Mouse (Mus musculus) MEL (cell line): ENCODE results near the gene Emg1. TPM values are rescaled to one million over a fixed set of nuclear protein-coding genes. Genes with fewer than 3 reads are reported as not detected.

Source experiments
- DNase-seq: peaks from one replicate; pipeline ENCODE4 v3.0.0; 2011; ENCODE audit warnings: low read depth, low spot score
- H3K27ac ChIP-seq: 2 replicates; pipeline ENCODE4 v1.5.1; 2012; ENCODE audit warnings: low read depth, mild to moderate bottlenecking, control low read depth, low read length, moderate library complexity; ENCODE audit not compliant: control insufficient read depth
- H3K27me3 ChIP-seq, 2 experiments: fragments of 150-350 bp in 1 of 2; sonication (generic) in 1 of 2; 2 replicates each; pipeline ENCODE4 v1.6.1; 2012; ENCODE audit warnings: low read length in 2 of 2, mild to moderate bottlenecking in 2 of 2, improper control_type of control experiment in 1 of 2, moderate library complexity in 1 of 2; ENCODE audit not compliant: insufficient read depth in 2 of 2, control insufficient read depth in 1 of 2
- H3K36me3 ChIP-seq, 2 experiments: 2 replicates each; pipeline ENCODE4 v1.6.1; 2012 to 2014; ENCODE audit warnings: low read length in 2 of 2, improper control_type of control experiment in 1 of 2, inconsistent platforms in 1 of 2, mild to moderate bottlenecking in 1 of 2; ENCODE audit not compliant: insufficient read depth in 2 of 2, control insufficient read depth in 1 of 2
- H3K4me1 ChIP-seq, 2 experiments: fragments of 150-350 bp in 1 of 2; sonication (generic) in 1 of 2; 2 replicates each; pipeline ENCODE4 v1.6.1; 2012; ENCODE audit warnings: low read length in 2 of 2, improper control_type of control experiment in 1 of 2, mild to moderate bottlenecking in 1 of 2; ENCODE audit not compliant: insufficient read depth in 2 of 2, control insufficient read depth in 1 of 2
- H3K4me3 ChIP-seq, 2 experiments: fragments of 150-350 bp in 1 of 2; sonication (generic) in 1 of 2; 2 replicates each; pipeline ENCODE4 v1.5.1; 2012; ENCODE audit warnings: low read depth in 2 of 2, low read length in 2 of 2, mild to moderate bottlenecking in 2 of 2, moderate library complexity in 2 of 2, control low read depth in 1 of 2, improper control_type of control experiment in 1 of 2; ENCODE audit not compliant: control insufficient read depth in 1 of 2, insufficient read depth in 1 of 2
- H3K79me2 ChIP-seq: 2 replicates; pipeline ENCODE4 v1.6.1; 2012; ENCODE audit warnings: mild to moderate bottlenecking, low read length, moderate library complexity; ENCODE audit not compliant: control insufficient read depth, poor library complexity, insufficient read depth
- H3K9ac ChIP-seq: 2 replicates; pipeline ENCODE4 v1.6.1; 2012; ENCODE audit warnings: low read depth, mild to moderate bottlenecking, control low read depth, low read length, moderate library complexity; ENCODE audit not compliant: control insufficient read depth, poor library complexity, severe bottlenecking
- H3K9me3 ChIP-seq: fragments of 150-350 bp; sonication (generic); replicated peaks from 2 replicates; pipeline ENCODE4 v1.6.1; 2012; ENCODE audit warnings: mild to moderate bottlenecking, low read length, improper control_type of control experiment, moderate library complexity; ENCODE audit not compliant: insufficient read depth
- BHLHE40 ChIP-seq: IDR thresholded peaks from 2 replicates; pipeline ENCODE4 v1.6.1; 2012; ENCODE audit warnings: low read depth, mild to moderate bottlenecking, inconsistent platforms, low read length, improper control_type of control experiment, borderline replicate concordance
- CHD1 ChIP-seq: IDR thresholded peaks from 2 replicates; pipeline ENCODE4 v1.6.1; 2012; ENCODE audit warnings: low read depth, mild to moderate bottlenecking, inconsistent platforms, low read length, improper control_type of control experiment
- CHD2 ChIP-seq: IDR thresholded peaks from 2 replicates; pipeline ENCODE4 v1.6.1; 2011; ENCODE audit warnings: low read length, improper control_type of control experiment
- E2F4 ChIP-seq: IDR thresholded peaks from 2 replicates; pipeline ENCODE4 v1.6.1; 2011; ENCODE audit warnings: low read depth, low read length, improper control_type of control experiment, borderline replicate concordance
- ELF1 ChIP-seq: IDR thresholded peaks from 2 replicates; pipeline ENCODE4 v1.6.1; 2014; ENCODE audit warnings: low read depth, mild to moderate bottlenecking, inconsistent platforms, low read length, improper control_type of control experiment, moderate library complexity
- EP300 ChIP-seq, 2 experiments: IDR thresholded peaks; 2 replicates each; pipeline ENCODE4 v1.6.1; 2011; ENCODE audit warnings: improper control_type of control experiment in 2 of 2, low read length in 2 of 2, low read depth in 1 of 2, mild to moderate bottlenecking in 1 of 2
- ETS1 ChIP-seq: IDR thresholded peaks from 2 replicates; pipeline ENCODE4 v1.6.1; 2012; ENCODE audit warnings: low read depth, mild to moderate bottlenecking, inconsistent platforms, low read length, improper control_type of control experiment, moderate library complexity
- GATA1 ChIP-seq: IDR thresholded peaks from 2 replicates; pipeline ENCODE4 v1.6.1; 2011; ENCODE audit warnings: low read depth, low read length, improper control_type of control experiment
- HCFC1 ChIP-seq: IDR thresholded peaks from 2 replicates; pipeline ENCODE4 v1.6.1; 2012; ENCODE audit warnings: low read depth, mild to moderate bottlenecking, inconsistent platforms, low read length, improper control_type of control experiment, moderate library complexity
- JUND ChIP-seq: IDR thresholded peaks from 2 replicates; pipeline ENCODE4 v1.6.1; 2011; ENCODE audit warnings: low read depth, mild to moderate bottlenecking, improper control_type of control experiment, low read length
- KAT2A ChIP-seq: conservative IDR thresholded peaks from 2 replicates; pipeline ENCODE4 v1.6.1; 2012; ENCODE audit warnings: low read depth, low read length, improper control_type of control experiment, inconsistent platforms
- MAX ChIP-seq: IDR thresholded peaks from 2 replicates; pipeline ENCODE4 v1.6.1; 2011; ENCODE audit warnings: low read length, improper control_type of control experiment
- MAZ ChIP-seq: IDR thresholded peaks from 2 replicates; pipeline ENCODE4 v1.6.1; 2012; ENCODE audit warnings: low read depth, mild to moderate bottlenecking, inconsistent platforms, low read length, improper control_type of control experiment
- MEF2A ChIP-seq: IDR thresholded peaks from 2 replicates; pipeline ENCODE4 v1.6.1; 2014; ENCODE audit warnings: low read depth, mild to moderate bottlenecking, inconsistent platforms, low read length, improper control_type of control experiment; ENCODE audit not compliant: poor library complexity, insufficient replicate concordance, severe bottlenecking; ENCODE audit errors: extremely low read depth
- MYC ChIP-seq: IDR thresholded peaks from 2 replicates; pipeline ENCODE4 v1.6.1; 2011; ENCODE audit warnings: low read depth, mild to moderate bottlenecking, low read length, improper control_type of control experiment, moderate library complexity
- POLR2A ChIP-seq, 2 experiments: IDR thresholded peaks; 2 replicates each; pipeline ENCODE4 v1.6.1; 2011 to 2012; ENCODE audit warnings: low read length in 2 of 2, mild to moderate bottlenecking in 2 of 2, control low read depth in 1 of 2, improper control_type of control experiment in 1 of 2, low read depth in 1 of 2, moderate library complexity in 1 of 2; ENCODE audit not compliant: control insufficient read depth in 1 of 2, insufficient read depth in 1 of 2, poor library complexity in 1 of 2
- POLR2AphosphoS2 ChIP-seq: IDR thresholded peaks from 2 replicates; pipeline ENCODE4 v1.6.1; 2011; ENCODE audit warnings: low read length, improper control_type of control experiment
- RAD21 ChIP-seq: IDR thresholded peaks from 2 replicates; pipeline ENCODE4 v1.6.1; 2011; ENCODE audit warnings: mild to moderate bottlenecking, low read depth, low read length, improper control_type of control experiment
- RCOR1 ChIP-seq: IDR thresholded peaks from 2 replicates; pipeline ENCODE4 v1.6.1; 2012; ENCODE audit warnings: low read depth, mild to moderate bottlenecking, inconsistent platforms, low read length, improper control_type of control experiment
- SIN3A ChIP-seq: IDR thresholded peaks from 2 replicates; pipeline ENCODE4 v1.6.1; 2012; ENCODE audit warnings: low read length, improper control_type of control experiment, inconsistent platforms
- SMC3 ChIP-seq: IDR thresholded peaks from 2 replicates; pipeline ENCODE4 v1.6.1; 2011; ENCODE audit warnings: low read depth, low read length, improper control_type of control experiment
- TAL1 ChIP-seq: IDR thresholded peaks from 2 replicates; pipeline ENCODE4 v1.6.1; 2012; ENCODE audit warnings: mild to moderate bottlenecking, inconsistent platforms, low read length, moderate library complexity, mixed read lengths
- TBP ChIP-seq: IDR thresholded peaks from 2 replicates; pipeline ENCODE4 v1.8.0; 2011; ENCODE audit warnings: low read depth, low read length, improper control_type of control experiment
- TCF12 ChIP-seq: IDR thresholded peaks from 2 replicates; pipeline ENCODE4 v1.6.1; 2014; ENCODE audit warnings: low read depth, mild to moderate bottlenecking, inconsistent platforms, low read length, improper control_type of control experiment, moderate library complexity
- UBTF ChIP-seq: IDR thresholded peaks from 2 replicates; pipeline ENCODE4 v1.6.1; 2012; ENCODE audit warnings: low read depth, mild to moderate bottlenecking, inconsistent platforms, low read length, improper control_type of control experiment, moderate library complexity, borderline replicate concordance; ENCODE audit not compliant: insufficient read depth
- USF1 ChIP-seq: IDR thresholded peaks from 2 replicates; pipeline ENCODE4 v1.6.1; 2014; ENCODE audit warnings: low read depth, mild to moderate bottlenecking, inconsistent platforms, low read length, improper control_type of control experiment, moderate library complexity
- ZC3H11A ChIP-seq: IDR thresholded peaks from 2 replicates; pipeline ENCODE4 v1.6.1; 2012; ENCODE audit warnings: low read depth, mild to moderate bottlenecking, inconsistent platforms, low read length, improper control_type of control experiment
- ZKSCAN1 ChIP-seq: IDR thresholded peaks from 2 replicates; pipeline ENCODE4 v1.6.1; 2012; ENCODE audit warnings: low read depth, mild to moderate bottlenecking, inconsistent platforms, low read length, improper control_type of control experiment, moderate library complexity
- ZMIZ1 ChIP-seq: IDR thresholded peaks from 2 replicates; pipeline ENCODE4 v1.6.1; 2012; ENCODE audit warnings: low read depth, mild to moderate bottlenecking, inconsistent platforms, low read length, improper control_type of control experiment, moderate library complexity
- ZNF384 ChIP-seq: IDR thresholded peaks from 2 replicates; pipeline ENCODE4 v1.6.1; 2012; ENCODE audit warnings: low read depth, mild to moderate bottlenecking, inconsistent platforms, low read length, improper control_type of control experiment
- polyA plus RNA-seq, 2 experiments: library from polyadenylated mRNA; stranded (reverse) in 1 of 2; unstranded in 1 of 2; fragments of >175 nt in 1 of 2; fragments of >200 nt in 1 of 2; gene quantifications; 2 replicates each; pipeline versions ENCODE4 v1.2.1 to v1.2.4; 2012; ENCODE audit warnings: low replicate concordance in 2 of 2, low read depth in 1 of 2; ENCODE audit not compliant: insufficient read length in 2 of 2, insufficient read depth in 1 of 2, missing spikeins in 1 of 2
- total RNA-seq: library from RNA; depleted of rRNA; stranded (reverse); fragments of 300-350 nt; gene quantifications from 2 replicates; pipeline ENCODE4 v1.2.3, GENCODE M21; 2012

Gene Emg1
- total and polyA plus RNA-seq, 3 experiments = 346 to 391 TPM; not detected in 1

DNA sequence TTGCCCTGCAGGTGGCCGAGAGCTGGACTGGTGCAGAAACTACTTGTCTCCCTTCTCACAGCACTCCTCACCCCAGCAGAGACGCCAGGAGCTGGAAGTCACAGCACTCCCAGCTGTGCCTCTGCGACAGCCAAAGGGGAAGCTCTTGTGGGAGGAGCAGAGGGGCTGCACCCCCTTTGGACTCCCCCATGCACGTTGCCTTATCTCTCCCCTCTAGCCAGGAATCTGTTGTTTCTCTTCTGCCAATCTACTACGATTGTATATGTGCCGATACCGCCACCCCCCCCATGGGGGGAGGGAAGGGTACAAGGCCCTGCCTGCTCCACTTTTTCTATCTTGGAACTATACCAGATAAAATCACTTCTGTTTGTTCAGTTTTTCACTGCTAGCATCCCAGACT lies 8.2 kb downstream of the Emg1 start:
- Histone ChIP-seq H3K4me1 (peaks cover 0 to 5% of the 10 kb centered on the region in 2 experiments; a peak in 3 of 4 replicates), H3K4me3 (no peak overlapping the region), H3K9me3 (no peaks in the 10 kb centered on the region), H3K27ac (no peak overlapping the region), H3K9ac (no peak overlapping the region), H3K27me3 (no peaks in the 10 kb centered on the region), H3K36me3 (peaks cover 12 to 19% of the 10 kb centered on the region in 2 experiments), H3K79me2 (peaks cover 24% of the 10 kb centered on the region)
- DNase-seq = peak; percentile 66
- TF ChIP-seq SIN3A (peak; percentile 57), POLR2AphosphoS2 (peak; percentile 14; the same call in 1 of the 2 replicates), TBP (0 out of 2 replicates have a peak, but pooled peaks have one; percentile 14), MYC (0 out of 2 replicates have a peak, but pooled peaks have one; percentile 33), EP300 (IDR thresholded peaks at IDR 0.05; ENCODE audit: low read depth in 1 of 2, low read length in 2 of 2) (peak in 1 of 2 experiments; percentile 58; a peak in 2 of 4 replicates), ZC3H11A (no peak), MAZ (no peak), POLR2A (IDR thresholded peaks at IDR 0.05; ENCODE audit: control insufficient read depth in 1 of 2, insufficient read depth in 1 of 2, low read depth in 1 of 2, low read length in 2 of 2, poor library complexity in 1 of 2) (peak in 1 of 2 experiments; percentile 42; a peak in 2 of 4 replicates), GATA1 (peak; percentile 74), ETS1 (peak; percentile 61), TCF12 (peak; percentile 69), RCOR1 (peak; percentile 86), ZNF384 (no peak), UBTF (no peak)
- TF ChIP-seq, all 39 proteins: peak for 10

DNA sequence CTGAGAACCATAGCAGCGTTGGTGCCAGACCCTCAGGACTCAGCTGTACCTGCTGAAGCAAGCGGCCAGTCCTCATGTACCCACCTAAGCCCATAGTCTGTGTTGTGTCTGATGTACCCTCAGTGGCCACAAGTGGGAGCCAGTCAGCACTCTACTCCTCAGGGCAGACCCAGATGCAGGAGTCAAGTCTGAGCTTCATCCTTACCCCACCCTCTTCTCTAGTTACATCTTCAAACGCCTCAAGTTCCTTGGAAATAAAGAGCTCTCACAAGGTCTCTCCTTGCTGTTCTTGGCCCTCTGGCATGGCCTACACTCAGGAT lies 9.2 kb downstream of the Emg1 start:
- Histone ChIP-seq H3K4me1 (peaks cover 0 to 5% of the 10 kb centered on the region in 2 experiments; a peak in 2 of 4 replicates), H3K79me2 (peaks cover 15% of the 10 kb centered on the region), H3K9ac (no peak overlapping the region), H3K27ac (no peak overlapping the region), H3K4me3 (no peak overlapping the region), H3K9me3 (no peaks in the 10 kb centered on the region), H3K36me3 (peaks cover 13 to 19% of the 10 kb centered on the region in 2 experiments), H3K27me3 (no peaks in the 10 kb centered on the region)
- DNase-seq = peak; percentile 84
- no peak for TF ChIP-seq KAT2A
- no peak for TF ChIP-seq E2F4
- TF ChIP-seq EP300 (IDR thresholded peaks at IDR 0.05; ENCODE audit: low read depth in 1 of 2, low read length in 2 of 2) = no peak
- no peak for TF ChIP-seq CHD1
- no peak for TF ChIP-seq MAX
- no peak for TF ChIP-seq ELF1
- TF ChIP-seq GATA1 = no peak
- TF ChIP-seq JUND = no peak
- TF ChIP-seq ZKSCAN1 = no peak
- TF ChIP-seq MEF2A = no peak
- TF ChIP-seq RAD21 = peak; percentile 36
- no peak for TF ChIP-seq UBTF
- peak in 1 of 2 experiments; percentile 40; a peak in 1 of 4 replicates for TF ChIP-seq POLR2A (IDR thresholded peaks at IDR 0.05; ENCODE audit: control insufficient read depth in 1 of 2, insufficient read depth in 1 of 2, low read depth in 1 of 2, low read length in 2 of 2, poor library complexity in 1 of 2)
- no peak for TF ChIP-seq HCFC1
- TF ChIP-seq POLR2AphosphoS2 = 0 out of 2 replicates have a peak, but pooled peaks have one; percentile 2
- TF ChIP-seq MAZ = no peak
- no peak for TF ChIP-seq CHD2
- no peak for TF ChIP-seq MYC
- no peak for TF ChIP-seq USF1
- no peak for TF ChIP-seq TBP
- peak; percentile 74 for TF ChIP-seq SMC3
- TF ChIP-seq RCOR1 = no peak
- TF ChIP-seq ZMIZ1 = no peak
- TF ChIP-seq TAL1 = no peak
- no peak for TF ChIP-seq TCF12
- no peak for TF ChIP-seq ZNF384
- TF ChIP-seq BHLHE40 = no peak
